Mouse (Mus musculus) forebrain, embryonic 10.5 days (tissue): ENCODE results near the gene Cdk14. TPM values are rescaled to one million over a fixed set of nuclear protein-coding genes. Genes with fewer than 3 reads are reported as not detected.
A peak's percentile ranks its signal among the peaks of the same experiment; 100 is the strongest.

Experiments used
- DNase-seq: peaks from one replicate; pipeline ENCODE4 v3.0.0-alpha.2; 2017; ENCODE audit warnings: low spot score; ENCODE audit errors: extremely low spot score
- H3K27ac ChIP-seq: fragments of 300-500 bp; sonication (generic); 2 replicates; pipeline ENCODE4 v1.5.1; 2016; ENCODE audit warnings: mild to moderate bottlenecking
- H3K27me3 ChIP-seq: fragments of 300-500 bp; sonication (generic); 2 replicates; pipeline ENCODE4 v1.6.1; 2016; ENCODE audit warnings: mild to moderate bottlenecking; ENCODE audit not compliant: poor library complexity, severe bottlenecking
- H3K36me3 ChIP-seq: fragments of 300-500 bp; sonication (generic); replicated peaks from 2 replicates; pipeline ENCODE4 v1.6.1; 2016; ENCODE audit warnings: mild to moderate bottlenecking, moderate library complexity
- H3K4me1 ChIP-seq: fragments of 300-500 bp; sonication (generic); 2 replicates; pipeline ENCODE4 v1.6.1; 2016
- H3K4me3 ChIP-seq: fragments of 300-500 bp; sonication (generic); 2 replicates; pipeline ENCODE4 v1.5.1; 2016; ENCODE audit warnings: mild to moderate bottlenecking, moderate library complexity
- H3K9me3 ChIP-seq: fragments of 300-500 bp; sonication (generic); 2 replicates; pipeline ENCODE4 v1.6.1; 2016; ENCODE audit warnings: mild to moderate bottlenecking, moderate library complexity
- WGBS: fragments of 180-500 bp; shearing (Covaris S2); methylation state at CpG from one replicate; pipeline ENCODE4 v1.1.7; 2016; 5-methylcytosine and 5-hydroxymethylcytosine counted together
- polyA plus RNA-seq: library from polyadenylated mRNA; unstranded; fragments of >200 nt; fragmentation: Nextera tagmentation; extraction: Ambion mirVana; gene quantifications from 2 replicates; pipeline ENCODE4 v1.2.1, GENCODE M21; 2016

The Cdk14 gene
- polyA plus RNA-seq, 1 experiment from 2014 or later, result 9.5 TPM

- H3K9me3 ChIP-seq, result peaks cover 6% of the 10 kb centered on the region; the same call in 1 of the 2 replicates
- H3K4me1 ChIP-seq, result peaks cover 11% of the 10 kb centered on the region
- H3K4me3 ChIP-seq, result no peak overlapping the region
- WGBS, result 81% methylated on average over 3 of the region's 3 CpGs
- peaks cover 11% of the 10 kb centered on the region; the same call in 1 of the 2 replicates for H3K36me3 ChIP-seq
- H3K27me3 ChIP-seq, result no peaks in the 10 kb centered on the region
- DNase-seq, result no peak
- H3K27ac ChIP-seq, result no peak overlapping the region
Observed at GRCm38 (mm10) chr5:5359915-5360314, 60.2 kb downstream of the Cdk14 start.

GRCm38 (mm10) chr5:5359370-5359769 lies 60.7 kb downstream of the Cdk14 start:
- WGBS, result 97% methylated on average over 5 of the region's 5 CpGs
- no peak for DNase-seq
- peaks cover 13% of the 10 kb centered on the region for H3K4me1 ChIP-seq
- peaks cover 9% of the 10 kb centered on the region; the same call in 1 of the 2 replicates for H3K36me3 ChIP-seq
- H3K27me3 ChIP-seq, result no peaks in the 10 kb centered on the region
- no peak overlapping the region for H3K27ac ChIP-seq
- no peak overlapping the region for H3K4me3 ChIP-seq
- H3K9me3 ChIP-seq, result peaks cover 6% of the 10 kb centered on the region; the same call in 1 of the 2 replicates

GRCm38 (mm10) chr5:5358019-5358717 lies 61.9 kb downstream of the Cdk14 start:
- WGBS, result 95% methylated on average over 18 of the region's 18 CpGs
- no peak overlapping the region for H3K4me3 ChIP-seq

GRCm38 (mm10) chr5:5354684-5355368 lies 65.3 kb downstream of the Cdk14 start:
- H3K27me3 ChIP-seq, result no peaks in the 10 kb centered on the region
- DNase-seq, result no peak
- H3K4me3 ChIP-seq, result no peak overlapping the region
- 45% methylated on average over 5 of the region's 5 CpGs for WGBS
- H3K36me3 ChIP-seq, result no peaks in the 10 kb centered on the region
- no peaks in the 10 kb centered on the region; the same call in 1 of the 2 replicates for H3K9me3 ChIP-seq
- H3K4me1 ChIP-seq, result peaks cover 17% of the 10 kb centered on the region
- H3K27ac ChIP-seq, result no peak overlapping the region

More at GRCm38 (mm10) chr5:5358019-5358717, 61.9 kb downstream of the Cdk14 start:
- H3K9me3 ChIP-seq, result peaks cover 6% of the 10 kb centered on the region; the same call in 1 of the 2 replicates
- H3K36me3 ChIP-seq, result peaks cover 5% of the 10 kb centered on the region; the same call in 1 of the 2 replicates
- no peak for DNase-seq
- no peaks in the 10 kb centered on the region for H3K27me3 ChIP-seq
- H3K27ac ChIP-seq, result no peak overlapping the region
- peaks cover 17% of the 10 kb centered on the region for H3K4me1 ChIP-seq

GRCm38 (mm10) chr5:5353946-5354345 lies 66.2 kb downstream of the Cdk14 start:
- H3K9me3 ChIP-seq, result no peaks in the 10 kb centered on the region
- no peak for DNase-seq
- 0 out of 2 replicates have a peak, but pooled peaks cover 3% of the 10 kb centered on the region for H3K36me3 ChIP-seq
- H3K27me3 ChIP-seq, result no peaks in the 10 kb centered on the region
- H3K27ac ChIP-seq, result no peak overlapping the region
- 19% methylated on average over 1 of the region's 1 CpGs for WGBS
- peaks cover 17% of the 10 kb centered on the region for H3K4me1 ChIP-seq
- H3K4me3 ChIP-seq, result no peak overlapping the region

- Histone ChIP-seq H3K27ac (no peak overlapping the region), H3K27me3 (no peaks in the 10 kb centered on the region), H3K9me3 (0 out of 2 replicates have a peak, but pooled peaks cover 4% of the 10 kb centered on the region), H3K4me1 (peaks cover 24% of the 10 kb centered on the region), H3K36me3 (peaks cover 3% of the 10 kb centered on the region; the same call in 1 of the 2 replicates), H3K4me3 (no peak overlapping the region)
- 86% methylated on average over 5 of the region's 5 CpGs for WGBS
- DNase-seq, result no peak
Observed at GRCm38 (mm10) chr5:5344646-5345045, 75.5 kb downstream of the Cdk14 start.

- 0 out of 2 replicates have a peak, but pooled peaks cover 4% of the 10 kb centered on the region for H3K9me3 ChIP-seq
- H3K36me3 ChIP-seq, result no peaks in the 10 kb centered on the region; the same call in 1 of the 2 replicates
- no peak overlapping the region for H3K4me3 ChIP-seq
- peaks cover 24% of the 10 kb centered on the region for H3K4me1 ChIP-seq
- 82% methylated on average over 2 of the region's 2 CpGs for WGBS
- no peak for DNase-seq
- no peaks in the 10 kb centered on the region for H3K27me3 ChIP-seq
- H3K27ac ChIP-seq, result peak overlapping the region; percentile 80
Observed at GRCm38 (mm10) chr5:5343741-5344140, 76.4 kb downstream of the Cdk14 start.

- Histone ChIP-seq H3K4me1 (peaks cover 24% of the 10 kb centered on the region), H3K27me3 (no peaks in the 10 kb centered on the region), H3K27ac (peak overlapping the region; percentile 80), H3K36me3 (no peaks in the 10 kb centered on the region; the same call in 1 of the 2 replicates), H3K9me3 (peaks cover 6% of the 10 kb centered on the region; the same call in 1 of the 2 replicates), H3K4me3 (no peak overlapping the region)
- WGBS, result 79% methylated on average over 2 of the region's 2 CpGs
- no peak for DNase-seq
Observed at GRCm38 (mm10) chr5:5343267-5343666, 76.8 kb downstream of the Cdk14 start.

GRCm38 (mm10) chr5:5342410-5343137 lies 77.5 kb downstream of the Cdk14 start:
- Histone ChIP-seq H3K27ac (peak overlapping the region; percentile 80), H3K4me1 (peaks cover 24% of the 10 kb centered on the region), H3K36me3 (no peaks in the 10 kb centered on the region; the same call in 1 of the 2 replicates), H3K9me3 (peaks cover 5% of the 10 kb centered on the region; the same call in 1 of the 2 replicates), H3K27me3 (no peaks in the 10 kb centered on the region), H3K4me3 (no peak overlapping the region)
- WGBS, result 73% methylated on average over 11 of the region's 11 CpGs
- peak; percentile 32 for DNase-seq

GRCm38 (mm10) chr5:5341611-5342010 lies 78.5 kb downstream of the Cdk14 start:
- DNase-seq, result no peak
- WGBS, result 92% methylated on average over 8 of the region's 8 CpGs
- H3K27ac ChIP-seq, result peak overlapping the region; percentile 80; the same call in 1 of the 2 replicates
- no peaks in the 10 kb centered on the region for H3K36me3 ChIP-seq
- no peak overlapping the region for H3K4me3 ChIP-seq
- peaks cover 5% of the 10 kb centered on the region; the same call in 1 of the 2 replicates for H3K9me3 ChIP-seq
- H3K4me1 ChIP-seq, result peaks cover 24% of the 10 kb centered on the region
- no peaks in the 10 kb centered on the region for H3K27me3 ChIP-seq

- Histone ChIP-seq H3K9me3 (peaks cover 5% of the 10 kb centered on the region; the same call in 1 of the 2 replicates), H3K4me1 (no peaks in the 10 kb centered on the region), H3K36me3 (no peaks in the 10 kb centered on the region), H3K4me3 (no peak overlapping the region), H3K27me3 (no peaks in the 10 kb centered on the region), H3K27ac (no peak overlapping the region)
- 94% methylated on average over 8 of the region's 8 CpGs for WGBS
- no peak for DNase-seq
Observed at GRCm38 (mm10) chr5:5333916-5334315, 86.2 kb downstream of the Cdk14 start.

- H3K4me1 ChIP-seq, result no peaks in the 10 kb centered on the region
Observed at GRCm38 (mm10) chr5:5330926-5331460, 89.1 kb downstream of the Cdk14 start.

More at GRCm38 (mm10) chr5:5330926-5331460, 89.1 kb downstream of the Cdk14 start:
- 71% methylated on average over 10 of the region's 10 CpGs for WGBS
- no peak for DNase-seq
- Histone ChIP-seq H3K36me3 (no peaks in the 10 kb centered on the region; the same call in 1 of the 2 replicates), H3K27me3 (no peaks in the 10 kb centered on the region), H3K4me3 (no peak overlapping the region), H3K27ac (no peak overlapping the region), H3K9me3 (no peaks in the 10 kb centered on the region)
